Mouse (Mus musculus) kidney, postnatal 0 days (tissue): ENCODE measurements at regions not wholly inside any gene's neighbourhood (a gene's known extent, or its start where the extent isn't known, plus 50 kb on each side); places are given as distances from the start of the nearest gene placed in this dataset.
A peak's percentile ranks its signal among the peaks of the same experiment; 100 is the strongest.

ENCODE experiments used
- ATAC-seq: fragments of 200-750 bp; cut with Nextera tagmentation; replicated peaks from 2 replicates; pipeline ENCODE4 v1.8.0; 2017; ENCODE audit warnings: low read depth, moderate number of reproducible peaks, moderate TSS enrichment, moderate library complexity; ENCODE audit not compliant: low FRiP score
- DNase-seq: peaks from one replicate; pipeline ENCODE4 v3.0.0-alpha.2; 2016; ENCODE audit warnings: low spot score
- H3K27ac ChIP-seq: fragments of 300-500 bp; sonication (generic); 2 replicates; pipeline ENCODE4 v1.5.1; 2014; ENCODE audit warnings: mild to moderate bottlenecking
- H3K27me3 ChIP-seq: fragments of 300-500 bp; sonication (generic); 2 replicates; pipeline ENCODE4 v1.6.1; 2014; ENCODE audit warnings: low read length, mixed read lengths; ENCODE audit not compliant: insufficient read depth
- H3K36me3 ChIP-seq: fragments of 300-500 bp; sonication (generic); 2 replicates; pipeline ENCODE4 v1.6.1; 2014; ENCODE audit warnings: low read length, mixed read lengths; ENCODE audit not compliant: insufficient read depth
- H3K4me1 ChIP-seq: fragments of 300-500 bp; sonication (generic); replicated peaks from 2 replicates; pipeline ENCODE4 v1.6.1; 2014; ENCODE audit warnings: antibody characterized with exemption, low read length, mixed read lengths; ENCODE audit not compliant: insufficient read depth
- H3K4me2 ChIP-seq: fragments of 300-500 bp; sonication (generic); 2 replicates; pipeline ENCODE4 v1.6.1; 2014; ENCODE audit warnings: mild to moderate bottlenecking, low read length, moderate library complexity, mixed read lengths
- H3K4me3 ChIP-seq: fragments of 300-500 bp; sonication (generic); replicated peaks from 2 replicates; pipeline ENCODE4 v1.5.1; 2014; ENCODE audit warnings: low read depth, low read length
- H3K9ac ChIP-seq: fragments of 300-500 bp; sonication (generic); 2 replicates; pipeline ENCODE4 v1.6.1; 2014; ENCODE audit warnings: low read depth, low read length
- H3K9me3 ChIP-seq: fragments of 300-500 bp; sonication (generic); replicated peaks from 2 replicates; pipeline ENCODE4 v1.6.1; 2016; ENCODE audit warnings: low read length, inconsistent platforms, mixed read lengths
- CTCF ChIP-seq: IDR thresholded peaks from 2 replicates; pipeline ENCODE4 v1.5.1; 2016; ENCODE audit warnings: antibody characterized with exemption, low read depth, mild to moderate bottlenecking, moderate library complexity
- WGBS: fragments of 180-500 bp; shearing (Covaris S2); extraction: QIAGEN DNeasy Blood & Tissue Kit; methylation state at CpG from one replicate; pipeline ENCODE4 v1.1.7; 2014; 5-methylcytosine and 5-hydroxymethylcytosine counted together

DNA sequence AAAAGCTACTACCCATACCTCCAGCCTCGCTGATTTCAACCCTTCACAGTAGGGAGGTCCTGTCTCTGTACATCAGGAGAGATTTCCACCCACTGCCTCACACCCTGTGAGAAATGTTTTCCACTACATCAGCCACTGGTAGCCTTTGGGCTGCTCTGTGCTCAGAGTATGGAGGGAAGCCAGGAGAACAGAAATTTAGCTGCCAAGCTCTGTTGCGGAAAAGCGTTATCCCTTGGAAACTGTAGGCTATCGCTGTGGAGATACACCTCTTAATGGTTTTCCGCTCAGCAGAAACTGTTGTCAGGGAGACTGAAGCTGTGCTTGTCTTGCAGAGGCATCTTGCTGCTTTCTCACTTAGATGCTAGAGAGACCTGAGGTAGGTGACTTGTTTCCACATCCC lies 138.9 kb downstream of the Sp3 start:
- ATAC-seq = no peak
- H3K9ac ChIP-seq = no peak overlapping the region
- 76% methylated on average over 5 of the region's 5 CpGs for WGBS
- H3K27ac ChIP-seq = no peak overlapping the region
- H3K4me2 ChIP-seq = no peak overlapping the region
- no peak for TF ChIP-seq CTCF
- no peak for DNase-seq
- H3K36me3 ChIP-seq = no peaks in the 10 kb centered on the region
- H3K27me3 ChIP-seq = no peaks in the 10 kb centered on the region
- H3K4me3 ChIP-seq = no peak overlapping the region
- H3K4me1 ChIP-seq = no peaks in the 10 kb centered on the region
- no peaks in the 10 kb centered on the region for H3K9me3 ChIP-seq

DNA sequence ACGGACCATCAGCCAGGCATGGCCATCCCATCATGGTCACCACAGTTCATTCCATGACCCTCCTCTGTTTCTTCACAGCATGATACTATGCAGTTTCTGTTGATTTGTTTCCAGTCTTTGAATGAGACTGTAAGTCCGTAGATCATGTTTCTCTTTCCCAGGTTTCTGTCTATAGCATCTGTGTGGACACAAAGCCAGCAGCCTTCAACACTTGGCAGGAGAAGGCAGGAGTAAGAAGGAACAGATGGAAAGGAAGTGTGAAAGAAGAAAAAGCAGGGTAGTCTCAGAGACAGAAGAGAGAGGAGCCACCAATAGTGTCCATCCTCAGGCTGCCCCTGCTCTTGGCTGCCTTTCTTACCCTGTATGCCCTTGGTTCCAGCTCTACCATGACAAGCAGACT lies 136.6 kb downstream of the Sp3 start:
- 78% methylated on average over 2 of the region's 2 CpGs for WGBS

DNA sequence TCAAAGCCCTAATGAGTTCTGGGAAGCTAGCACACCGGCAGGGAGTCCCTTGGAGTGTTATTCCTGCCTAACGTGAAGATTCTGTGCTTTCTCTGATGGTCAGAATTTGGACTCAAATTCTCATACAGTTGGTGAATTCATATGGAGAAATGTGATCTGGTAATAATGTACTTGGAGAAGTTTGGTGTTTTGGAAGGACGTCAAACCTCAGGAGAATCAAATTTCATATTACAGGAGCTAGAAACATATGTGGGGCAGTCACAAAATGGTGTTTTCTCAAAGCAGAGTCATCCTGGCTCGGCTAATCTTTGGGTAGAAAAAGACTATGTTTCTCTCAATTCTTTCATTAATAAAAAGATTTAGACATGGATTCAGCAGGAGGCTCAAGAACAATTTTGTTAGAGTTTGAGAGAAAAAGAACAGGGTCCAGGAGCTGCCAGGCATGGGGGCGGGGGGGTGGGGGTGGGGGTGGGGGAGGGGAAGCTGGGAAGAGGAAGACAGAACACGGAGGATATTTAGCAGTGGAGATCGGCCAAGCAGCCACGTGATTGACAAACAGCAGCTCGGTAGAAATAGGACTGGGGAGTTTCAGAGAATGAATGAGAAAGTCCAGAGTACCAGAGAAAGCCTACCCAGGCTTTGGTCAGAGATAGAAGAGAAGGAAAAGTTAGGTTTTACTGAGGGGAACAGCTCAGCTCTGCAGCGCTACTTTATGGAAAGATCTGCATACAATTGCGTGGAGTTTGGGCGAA lies 130.6 kb downstream of the Sp3 start:
- 52% methylated on average over 12 of the region's 12 CpGs for WGBS

More for the DNA sequence above, 136.6 kb downstream of the Sp3 start:
- Histone ChIP-seq H3K9me3 (no peaks in the 10 kb centered on the region), H3K4me3 (no peak overlapping the region), H3K9ac (no peak overlapping the region), H3K4me1 (no peaks in the 10 kb centered on the region), H3K36me3 (no peaks in the 10 kb centered on the region), H3K27ac (no peak overlapping the region), H3K27me3 (no peaks in the 10 kb centered on the region), H3K4me2 (no peak overlapping the region)
- no peak for ATAC-seq
- DNase-seq = no peak
- TF ChIP-seq CTCF = no peak

DNA sequence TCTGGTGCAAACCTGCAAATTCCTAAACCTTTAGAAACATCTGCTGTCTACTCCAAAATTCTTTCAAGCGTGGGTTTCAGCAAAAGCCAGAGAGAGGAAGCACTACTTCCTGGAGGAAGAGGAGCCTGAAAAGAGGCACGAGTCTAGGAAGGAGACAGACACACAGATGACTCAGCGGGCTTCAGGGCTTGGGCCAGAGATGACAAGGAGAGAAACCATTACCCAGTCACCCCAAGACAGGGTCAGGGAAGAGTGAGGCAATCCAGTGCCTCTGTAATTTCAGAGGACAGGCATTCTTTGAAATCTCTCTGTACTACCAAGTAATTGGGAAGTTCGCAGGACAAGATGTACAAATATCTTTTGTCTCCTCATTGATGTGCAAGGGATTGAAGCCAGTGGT lies 127.7 kb downstream of the Sp3 start:
- DNase-seq (no peak), ATAC-seq (no peak)
- TF ChIP-seq CTCF = no peak
- H3K4me3 ChIP-seq = no peak overlapping the region
- H3K4me1 ChIP-seq = no peaks in the 10 kb centered on the region
- WGBS = 81% methylated on average over 4 of the region's 4 CpGs
- no peaks in the 10 kb centered on the region for H3K27me3 ChIP-seq
- no peak overlapping the region for H3K27ac ChIP-seq
- H3K4me2 ChIP-seq = no peak overlapping the region
- no peaks in the 10 kb centered on the region for H3K36me3 ChIP-seq
- no peak overlapping the region for H3K9ac ChIP-seq
- H3K9me3 ChIP-seq = no peaks in the 10 kb centered on the region

More for the DNA sequence above, 130.6 kb downstream of the Sp3 start:
- H3K9ac ChIP-seq = no peak overlapping the region
- H3K27me3 ChIP-seq = no peaks in the 10 kb centered on the region
- H3K4me1 ChIP-seq = no peaks in the 10 kb centered on the region
- H3K27ac ChIP-seq = no peak overlapping the region
- H3K36me3 ChIP-seq = no peaks in the 10 kb centered on the region
- TF ChIP-seq CTCF = no peak
- H3K9me3 ChIP-seq = no peaks in the 10 kb centered on the region
- H3K4me2 ChIP-seq = no peak overlapping the region
- no peak overlapping the region for H3K4me3 ChIP-seq
- DNase-seq (no peak), ATAC-seq (no peak)

DNA sequence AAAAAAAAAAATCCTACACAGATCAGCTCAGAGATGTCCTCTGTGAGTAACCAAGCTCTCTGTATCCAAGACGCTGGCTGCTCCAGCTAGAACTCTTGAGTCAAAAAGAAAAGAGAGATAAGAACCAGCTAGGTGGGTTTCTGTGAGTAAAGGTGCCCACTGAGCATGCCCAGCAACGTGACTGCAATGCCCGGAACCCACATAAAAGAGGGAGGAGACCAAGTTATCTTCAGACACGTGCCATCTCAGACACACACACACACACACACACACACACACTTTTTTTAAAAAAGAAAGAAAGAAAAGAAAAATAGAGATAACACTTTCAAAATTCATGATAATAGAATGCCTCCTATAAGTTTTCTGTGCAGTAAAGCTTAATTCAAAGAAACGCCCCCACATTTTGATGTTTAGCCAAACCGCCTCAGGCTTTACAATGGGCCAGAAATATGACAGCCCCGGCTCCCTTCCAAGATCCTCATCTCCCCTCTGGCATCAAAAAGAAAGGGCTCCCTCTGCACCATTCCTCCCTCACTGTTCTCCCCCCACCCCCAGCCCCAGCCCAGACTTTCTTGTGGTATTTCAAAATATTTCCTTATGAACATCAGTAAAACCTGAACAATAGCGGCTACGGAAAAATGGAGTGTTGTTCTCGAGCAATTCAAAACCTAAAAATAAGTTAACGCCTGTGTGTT lies 124.8 kb downstream of the Sp3 start:
- no peak for TF ChIP-seq CTCF
- no peak for ATAC-seq
- peak; percentile 31 for DNase-seq
- Histone ChIP-seq H3K9me3 (no peaks in the 10 kb centered on the region), H3K27me3 (no peaks in the 10 kb centered on the region), H3K4me1 (no peaks in the 10 kb centered on the region), H3K4me2 (no peak overlapping the region), H3K9ac (no peak overlapping the region), H3K27ac (no peak overlapping the region), H3K4me3 (no peak overlapping the region), H3K36me3 (no peaks in the 10 kb centered on the region)
- WGBS = 74% methylated on average over 11 of the region's 11 CpGs

DNA sequence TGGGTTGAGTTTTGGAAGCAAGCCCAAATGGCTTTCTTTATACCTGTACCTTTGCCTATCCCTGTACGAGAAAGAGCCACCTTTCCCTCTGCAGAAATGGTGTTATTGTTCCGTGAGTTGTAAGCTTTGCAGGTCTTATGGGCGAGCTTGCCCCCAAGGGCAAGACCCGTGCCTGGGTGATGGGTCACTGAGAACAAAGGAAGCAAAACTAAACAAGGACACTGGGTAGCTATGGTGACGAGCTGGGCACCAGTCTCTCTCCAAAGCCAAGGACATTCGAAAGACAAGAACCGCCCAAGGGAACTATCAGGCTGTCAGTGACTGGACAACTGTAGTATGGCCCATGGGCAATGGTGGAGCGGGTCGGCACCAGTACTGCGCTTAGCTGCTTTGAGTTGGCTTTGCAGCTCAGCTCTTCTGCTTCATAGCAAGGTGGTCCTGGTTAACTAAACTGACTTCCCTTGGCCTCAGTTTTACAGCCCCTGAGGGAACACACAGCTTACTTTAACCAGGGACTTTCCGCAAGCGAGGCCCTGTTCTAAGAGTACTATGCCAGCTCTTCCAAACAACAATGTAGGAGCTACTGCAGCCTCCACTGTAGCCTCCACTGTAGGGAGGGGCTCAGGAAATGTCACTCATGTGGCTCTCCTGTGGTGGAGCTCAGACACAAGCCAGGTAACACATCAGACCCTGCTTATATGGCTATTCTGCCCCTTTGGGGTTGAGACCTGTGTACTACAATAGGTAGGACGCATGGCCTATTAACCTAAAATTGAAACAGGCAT lies 124.1 kb downstream of the Sp3 start:
- Histone ChIP-seq H3K9ac (no peak overlapping the region), H3K36me3 (no peaks in the 10 kb centered on the region), H3K27ac (no peak overlapping the region), H3K9me3 (no peaks in the 10 kb centered on the region), H3K4me3 (no peak overlapping the region), H3K4me2 (no peak overlapping the region), H3K4me1 (no peaks in the 10 kb centered on the region), H3K27me3 (no peaks in the 10 kb centered on the region)
- 82% methylated on average over 13 of the region's 13 CpGs for WGBS
- TF ChIP-seq CTCF = no peak
- DNase-seq = no peak
- 0 out of 2 replicates have a peak, but pooled peaks have one; percentile 13 for ATAC-seq
